Mouse (Mus musculus): Measurements from ENCODE around the gene Gm10184. TPM values are rescaled to one million over a fixed set of nuclear protein-coding genes. Genes with fewer than 3 reads are reported as not detected.

Gene Gm10184
- polyA plus RNA-seq (2012; rRNA removed): 7.3 and 8.7 TPM in 2 replicates

DNA sequence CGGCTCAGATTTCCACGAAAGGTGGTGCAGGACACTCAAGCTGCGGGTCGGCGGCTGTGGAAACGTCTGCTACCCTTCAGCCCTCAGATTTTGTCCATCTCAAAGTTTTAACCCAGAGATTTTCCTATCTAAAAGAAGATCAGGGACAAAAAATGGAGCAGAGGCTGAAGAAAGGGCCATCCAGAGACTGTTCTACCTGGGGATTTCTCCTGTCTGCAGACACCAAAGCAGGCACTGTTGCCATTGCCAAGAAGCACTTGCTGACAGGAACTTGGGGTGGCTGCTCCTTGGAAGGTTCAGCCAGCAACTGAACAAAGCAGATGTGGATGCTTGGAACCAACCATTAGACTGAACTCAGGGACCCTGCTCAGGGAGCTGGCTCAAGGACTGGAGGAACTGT is at the start of gene Gm10184:
Gm10184 (minus strand) TSS at position 101 of the 400 bp plus-strand sequence.

